Mouse (Mus musculus): Measurements from ENCODE around the gene Col5a3. TPM values are rescaled to one million over a fixed set of nuclear protein-coding genes. Genes with fewer than 3 reads are reported as not detected.
"Not testable (repeated sequence)": the region's sequence is repeated elsewhere in the genome, so short reads cannot be mapped to it uniquely, and the experiment has no call there.

The Col5a3 gene
- polyA plus RNA-seq, 1 experiment = 1.4 TPM

DNA sequence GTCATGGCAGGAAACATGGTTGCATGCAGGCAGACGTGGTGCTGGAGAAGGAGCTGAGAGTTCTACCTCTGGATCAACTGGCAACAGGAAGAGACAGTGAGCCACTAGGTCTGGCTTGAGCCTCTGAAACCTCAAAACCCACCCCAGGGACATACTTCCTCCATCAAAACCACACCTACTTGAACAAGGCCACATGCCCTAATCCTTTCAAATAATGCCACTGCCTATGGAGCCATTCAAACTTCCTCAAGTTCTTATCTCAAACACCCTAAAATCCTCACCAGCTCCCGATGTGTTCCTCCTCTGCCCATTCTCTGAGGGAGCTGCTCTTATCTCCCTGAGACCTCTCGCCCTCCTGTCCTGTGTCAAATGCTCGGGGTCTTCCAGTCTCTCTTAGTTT lies 27.3 kb upstream of the Col5a3 start:
- Histone ChIP-seq H3K27me3 (ENCODE audit: control insufficient read depth, insufficient read depth, low read length) (no peaks in the 10 kb centered on the region), H3K36me3 (ENCODE audit: control insufficient read depth, insufficient read depth, low read length) (no peaks in the 10 kb centered on the region), H3K4me3 (ENCODE audit: extremely low read depth, insufficient read depth, insufficient read length) (no peak overlapping the region), H3K27ac (ENCODE audit: insufficient read depth, low read length) (no peak overlapping the region), H3K4me1 (ENCODE audit: control insufficient read depth, insufficient read depth, insufficient read length) (no peaks in the 10 kb centered on the region)
- 27% methylated on average over 4 of the region's 4 CpGs for WGBS
- TF ChIP-seq POLR2A (IDR thresholded peaks at IDR 0.05; ENCODE audit: low read depth, low read length) (no peak), CTCF (IDR thresholded peaks at IDR 0.05; ENCODE audit: extremely low read depth, insufficient read depth, insufficient read length, insufficient replicate concordance) (no peak)
- no peak for DNase-seq (ENCODE audit: low read depth in 1 of 2, low spot score in 2 of 2)

DNA sequence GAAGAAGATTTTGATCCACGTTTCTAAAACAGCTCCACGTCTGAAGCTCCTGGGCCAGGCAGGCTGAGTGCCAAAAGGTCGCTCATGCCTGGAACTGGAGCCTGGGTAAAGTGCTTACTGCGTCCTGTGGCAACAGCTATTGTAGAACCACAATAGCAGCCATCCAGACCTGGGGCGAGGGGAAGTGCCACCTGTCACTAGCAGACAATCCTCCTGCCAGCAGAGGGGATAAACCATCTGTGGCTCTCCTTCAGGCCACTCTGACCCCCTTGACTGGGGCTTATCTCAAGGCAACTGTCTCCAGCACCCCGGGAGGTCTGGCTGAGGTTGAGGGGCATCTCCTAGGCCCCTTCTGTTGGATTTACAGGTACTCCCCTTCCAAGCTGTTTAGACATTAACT lies 24.1 kb upstream of the Col5a3 start:
- Histone ChIP-seq H3K4me1 (ENCODE audit: control insufficient read depth, insufficient read depth, insufficient read length) (no peaks in the 10 kb centered on the region), H3K36me3 (ENCODE audit: control insufficient read depth, insufficient read depth, low read length) (no peaks in the 10 kb centered on the region), H3K27me3 (ENCODE audit: control insufficient read depth, insufficient read depth, low read length) (no peaks in the 10 kb centered on the region), H3K4me3 (ENCODE audit: extremely low read depth, insufficient read depth, insufficient read length) (no peak overlapping the region), H3K27ac (ENCODE audit: insufficient read depth, low read length) (no peak overlapping the region)
- DNase-seq (ENCODE audit: low read depth in 1 of 2, low spot score in 2 of 2) = no peak
- WGBS = 66% methylated on average over 6 of the region's 6 CpGs
- TF ChIP-seq POLR2A (IDR thresholded peaks at IDR 0.05; ENCODE audit: low read depth, low read length) (no peak), CTCF (IDR thresholded peaks at IDR 0.05; ENCODE audit: extremely low read depth, insufficient read depth, insufficient read length, insufficient replicate concordance) (no peak)

DNA sequence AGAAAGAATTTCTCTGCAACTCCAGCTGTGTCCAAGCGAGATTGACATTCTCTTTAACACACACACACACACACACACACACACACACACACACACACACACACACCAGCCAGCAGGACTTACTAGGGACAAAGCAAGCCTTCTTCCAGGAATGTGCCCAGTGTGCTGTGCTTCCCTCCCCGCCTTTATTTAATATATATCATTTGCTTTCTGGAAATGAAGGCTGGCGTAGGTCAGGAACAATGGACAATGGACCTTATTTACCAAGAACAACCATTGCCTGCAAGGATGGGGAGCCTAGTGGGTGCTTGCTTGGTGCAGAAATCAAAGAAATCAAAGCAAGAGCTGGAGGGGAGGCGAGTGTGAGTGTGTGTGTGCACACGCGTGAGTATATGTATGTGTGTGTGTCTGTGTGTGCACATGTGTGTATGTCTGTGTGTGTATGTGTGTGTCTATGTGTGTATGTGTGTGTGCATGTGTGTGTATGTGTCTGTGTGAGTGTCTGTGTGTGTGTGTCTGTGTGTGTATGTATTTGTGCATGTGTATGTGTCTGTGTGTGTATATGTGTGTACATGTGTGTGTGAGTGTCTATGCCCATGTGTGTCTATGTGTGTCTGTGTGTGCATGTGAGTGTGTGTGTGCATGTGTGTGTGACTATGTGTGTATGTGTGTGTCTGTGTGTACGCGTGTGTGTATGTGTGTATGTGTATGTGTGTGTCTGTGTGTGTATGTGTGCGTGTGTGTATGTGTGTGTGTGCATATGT lies 22.5 kb upstream of the Col5a3 start:
- H3K4me3 ChIP-seq (ENCODE audit: extremely low read depth, insufficient read depth, insufficient read length) = no peak overlapping the region
- H3K27me3 ChIP-seq (ENCODE audit: control insufficient read depth, insufficient read depth, low read length) = no peaks in the 10 kb centered on the region
- H3K4me1 ChIP-seq (ENCODE audit: control insufficient read depth, insufficient read depth, insufficient read length) = no peaks in the 10 kb centered on the region
- TF ChIP-seq CTCF (IDR thresholded peaks at IDR 0.05; ENCODE audit: extremely low read depth, insufficient read depth, insufficient read length, insufficient replicate concordance) = no peak
- TF ChIP-seq POLR2A (IDR thresholded peaks at IDR 0.05; ENCODE audit: low read depth, low read length) = no peak
- DNase-seq (ENCODE audit: low read depth in 1 of 2, low spot score in 2 of 2) = no peak
- H3K27ac ChIP-seq (ENCODE audit: insufficient read depth, low read length) = no peak overlapping the region
- no peaks in the 10 kb centered on the region for H3K36me3 ChIP-seq (ENCODE audit: control insufficient read depth, insufficient read depth, low read length)
- 85% methylated on average over 9 of the region's 9 CpGs for whole genome bisulfite sequencing

DNA sequence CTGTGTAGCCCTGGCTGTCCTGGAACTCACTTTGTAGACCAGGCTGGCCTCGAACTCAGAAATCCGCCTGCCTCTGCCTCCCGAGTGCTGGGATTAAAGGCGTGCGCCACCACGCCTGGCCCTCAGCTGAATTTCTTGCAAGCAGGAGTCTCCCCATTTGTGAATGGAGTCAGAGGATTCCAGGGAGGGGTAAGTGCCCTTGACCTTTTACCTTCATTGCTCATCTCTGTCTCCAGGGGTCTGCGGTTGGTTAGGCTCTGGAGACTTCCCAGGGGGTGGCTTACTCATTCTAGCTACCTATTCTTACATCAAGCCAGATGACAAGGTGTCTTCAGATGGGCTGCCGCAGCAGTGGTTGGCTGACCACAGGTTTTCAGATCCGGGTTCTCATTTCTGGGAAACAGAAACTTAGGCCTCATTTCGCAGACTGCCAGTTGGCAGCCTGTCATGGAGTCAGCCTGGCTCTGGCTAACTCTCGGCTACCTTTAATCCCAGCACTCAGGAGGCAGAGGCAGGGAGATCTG lies 20.6 kb upstream of the Col5a3 start:
- H3K27ac ChIP-seq (ENCODE audit: insufficient read depth, low read length); H3K4me1 ChIP-seq (ENCODE audit: control insufficient read depth, insufficient read depth, insufficient read length); H3K27me3 ChIP-seq (ENCODE audit: control insufficient read depth, insufficient read depth, low read length); DNase-seq (ENCODE audit: low read depth in 1 of 2, low spot score in 2 of 2); H3K36me3 ChIP-seq (ENCODE audit: control insufficient read depth, insufficient read depth, low read length); H3K4me3 ChIP-seq (ENCODE audit: extremely low read depth, insufficient read depth, insufficient read length): not testable (repeated sequence)
- WGBS = 82% methylated on average over 11 of the region's 11 CpGs

DNA sequence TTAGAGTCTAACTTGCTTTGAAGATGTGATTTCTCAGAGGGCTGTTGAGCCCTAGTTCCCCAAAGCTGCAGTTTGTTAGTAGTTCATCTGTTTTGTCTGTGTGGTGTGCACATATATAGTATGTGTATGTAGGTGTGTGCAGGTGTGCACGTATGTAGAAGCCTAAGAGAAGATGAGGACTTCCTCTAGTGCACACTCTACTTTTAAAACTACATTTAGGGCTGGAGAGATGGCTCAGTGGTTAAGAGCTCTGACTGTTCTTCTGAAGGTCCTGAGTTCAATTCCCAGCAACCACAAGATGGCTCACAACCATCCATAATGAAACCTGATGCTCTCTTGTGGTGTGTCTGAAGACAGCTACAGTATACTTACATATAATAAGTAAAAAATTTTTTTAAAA lies 20.0 kb upstream of the Col5a3 start:
- no peaks in the 10 kb centered on the region for H3K4me1 ChIP-seq (ENCODE audit: control insufficient read depth, insufficient read depth, insufficient read length)
- H3K36me3 ChIP-seq (ENCODE audit: control insufficient read depth, insufficient read depth, low read length) = no peaks in the 10 kb centered on the region
- WGBS = 54% methylated on average over 1 of the region's 1 CpGs
- no peak for DNase-seq (ENCODE audit: low read depth in 1 of 2, low spot score in 2 of 2)
- TF ChIP-seq CTCF (IDR thresholded peaks at IDR 0.05; ENCODE audit: extremely low read depth, insufficient read depth, insufficient read length, insufficient replicate concordance) (no peak), POLR2A (IDR thresholded peaks at IDR 0.05; ENCODE audit: low read depth, low read length) (no peak)
- no peak overlapping the region for H3K27ac ChIP-seq (ENCODE audit: insufficient read depth, low read length)
- H3K27me3 ChIP-seq (ENCODE audit: control insufficient read depth, insufficient read depth, low read length) = no peaks in the 10 kb centered on the region
- H3K4me3 ChIP-seq (ENCODE audit: extremely low read depth, insufficient read depth, insufficient read length) = no peak overlapping the region

DNA sequence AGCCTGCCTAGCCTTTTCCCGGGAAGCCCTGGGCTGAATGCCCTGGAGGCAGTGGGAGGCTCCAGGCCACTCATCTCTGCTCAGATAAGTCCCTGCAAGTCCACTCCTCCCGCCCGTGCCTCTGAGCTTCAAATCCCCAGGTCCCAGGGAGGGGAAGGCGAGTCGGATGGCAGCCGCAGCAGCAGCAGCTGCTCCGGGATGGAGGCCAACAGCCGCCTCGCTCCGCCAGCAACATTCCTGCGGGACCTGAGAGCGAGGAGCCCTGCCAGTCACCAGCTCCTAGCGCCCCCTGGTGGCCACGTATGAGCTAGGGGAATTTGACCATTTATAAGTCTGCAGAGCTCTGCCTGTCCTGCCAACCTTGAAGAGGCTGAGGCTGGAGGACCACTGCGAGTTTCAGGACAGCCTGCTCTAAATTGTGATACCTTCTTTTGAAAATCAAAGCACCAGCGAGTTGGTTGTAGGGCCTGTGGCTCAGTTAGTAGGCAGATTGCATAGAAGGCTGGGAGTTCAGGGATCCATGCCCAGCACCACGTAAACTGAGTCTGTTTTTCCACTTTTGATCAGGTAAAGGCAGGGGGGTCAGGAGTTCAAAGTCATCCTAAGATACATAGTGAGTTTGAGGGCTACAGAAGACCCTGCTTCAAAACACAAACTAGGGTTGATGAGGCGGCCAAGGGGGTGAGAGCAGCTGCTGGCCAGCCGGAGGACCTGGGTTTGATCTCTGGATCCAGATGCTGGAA lies 16.2 kb upstream of the Col5a3 start:
- Histone ChIP-seq H3K4me3 (ENCODE audit: extremely low read depth, insufficient read depth, insufficient read length) (no peak overlapping the region), H3K36me3 (ENCODE audit: control insufficient read depth, insufficient read depth, low read length) (no peaks in the 10 kb centered on the region), H3K27ac (ENCODE audit: insufficient read depth, low read length) (no peak overlapping the region), H3K27me3 (ENCODE audit: control insufficient read depth, insufficient read depth, low read length) (no peaks in the 10 kb centered on the region), H3K4me1 (ENCODE audit: control insufficient read depth, insufficient read depth, insufficient read length) (no peaks in the 10 kb centered on the region)
- TF ChIP-seq CTCF (IDR thresholded peaks at IDR 0.05; ENCODE audit: extremely low read depth, insufficient read depth, insufficient read length, insufficient replicate concordance) (peak; percentile 75; the same call in 1 of the 2 replicates), POLR2A (IDR thresholded peaks at IDR 0.05; ENCODE audit: low read depth, low read length) (no peak)
- DNase-seq (ENCODE audit: low read depth in 1 of 2, low spot score in 2 of 2) = peak; percentile 9 to 64
- WGBS = 19% methylated on average over 19 of the region's 19 CpGs

DNA sequence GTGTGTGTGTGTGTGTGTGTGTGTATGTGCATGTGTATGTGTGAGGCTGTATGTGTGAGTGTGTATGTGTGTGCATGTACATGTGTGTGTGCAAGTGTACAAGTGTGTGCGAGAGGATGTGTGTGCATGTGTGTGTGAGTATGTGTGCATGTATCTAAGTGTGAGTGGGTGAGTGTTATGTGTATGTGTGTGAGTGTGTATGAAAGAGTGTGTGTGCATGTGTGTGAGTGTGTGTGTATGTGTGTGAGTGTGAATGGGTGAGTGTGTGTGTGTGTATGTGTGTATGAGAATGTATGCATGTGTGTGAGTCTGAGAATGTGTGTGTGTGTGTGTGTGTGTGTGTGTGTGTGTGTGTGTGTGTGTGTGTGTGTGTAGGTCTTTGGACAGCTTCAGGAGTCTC lies 13.3 kb upstream of the Col5a3 start:
- DNase-seq (ENCODE audit: low read depth in 1 of 2, low spot score in 2 of 2) = no peak
- Histone ChIP-seq H3K36me3 (ENCODE audit: control insufficient read depth, insufficient read depth, low read length) (no peaks in the 10 kb centered on the region), H3K27ac (ENCODE audit: insufficient read depth, low read length) (no peak overlapping the region), H3K4me1 (ENCODE audit: control insufficient read depth, insufficient read depth, insufficient read length) (no peaks in the 10 kb centered on the region), H3K4me3 (ENCODE audit: extremely low read depth, insufficient read depth, insufficient read length) (no peak overlapping the region), H3K27me3 (ENCODE audit: control insufficient read depth, insufficient read depth, low read length) (no peaks in the 10 kb centered on the region)
- 89% methylated on average over 1 of the region's 1 CpGs for WGBS
- TF ChIP-seq CTCF (IDR thresholded peaks at IDR 0.05; ENCODE audit: extremely low read depth, insufficient read depth, insufficient read length, insufficient replicate concordance) = no peak
